Mouse (Mus musculus): ENCODE results near the gene Spred3. TPM values are rescaled to one million over a fixed set of nuclear protein-coding genes. Genes with fewer than 3 reads are reported as not detected.
"Not testable (repeated sequence)": the region's sequence is repeated elsewhere in the genome, so short reads cannot be mapped to it uniquely, and the experiment has no call there.

Gene Spred3
- total RNA-seq, 2 experiments from 2014 or later: 45.7 to 48.0 TPM

- intact Hi-C loops (cut with DNase I): no loop called here
- DNase-seq (ENCODE audit: low spot score in 2 of 2): no peak
Observed at GRCm38 (mm10) chr7:29141416-29141815, 28.8 kb downstream of the Spred3 start.

GRCm38 (mm10) chr7:29139237-29139636, 31.0 kb downstream of the Spred3 start:
- DNase-seq (ENCODE audit: low spot score in 2 of 2); intact Hi-C loops (cut with DNase I): not testable (repeated sequence)

- no peak for DNase-seq (ENCODE audit: low spot score in 2 of 2)
- intact Hi-C loops (cut with DNase I): no loop called here
Observed at GRCm38 (mm10) chr7:29137429-29137828, 32.8 kb downstream of the Spred3 start.

GRCm38 (mm10) chr7:29134693-29135386, 35.4 kb downstream of the Spred3 start, which contains the start of gene Rasgrp4:
Gene Rasgrp4 (plus strand): TSS chr7:29134851.
- intact Hi-C loops (cut with DNase I): no loop called here
- peak in 1 of 2 experiments; percentile 32 for DNase-seq (ENCODE audit: low spot score in 2 of 2)

- no peak for DNase-seq (ENCODE audit: low spot score in 2 of 2)
- intact Hi-C loops (cut with DNase I): no loop called here
Observed at GRCm38 (mm10) chr7:29134230-29134629, 36.0 kb downstream of the Spred3 start.

- intact Hi-C loops (cut with DNase I): loop anchor here (10.0 kb wide), 1 partner anchor 166 kb away; no protein-coding TSS in a partner anchor
Observed at GRCm38 (mm10) chr7:29128725-29129124, 41.5 kb downstream of the Spred3 start.

GRCm38 (mm10) chr7:29126173-29126915, 43.9 kb downstream of the Spred3 start:
- DNase-seq (ENCODE audit: low spot score in 2 of 2): peak; percentile 34 to 35
- intact Hi-C loops (cut with DNase I): loop anchor here (10.0 kb wide), 1 partner anchor 168 kb away; no protein-coding TSS in a partner anchor

More at GRCm38 (mm10) chr7:29128725-29129124, 41.5 kb downstream of the Spred3 start:
- DNase-seq (ENCODE audit: low spot score in 2 of 2): no peak

- intact Hi-C loops (cut with DNase I): loop anchor here (10.0 kb wide), 1 partner anchor 170 kb away; no protein-coding TSS in a partner anchor
- no peak for DNase-seq (ENCODE audit: low spot score in 2 of 2)
Observed at GRCm38 (mm10) chr7:29124970-29125369, 45.2 kb downstream of the Spred3 start, which contains the start of gene Ryr1. Gene Ryr1 (minus strand): TSS chr7:29125179.

GRCm38 (mm10) chr7:29123531-29124358, 46.5 kb downstream of the Spred3 start:
- intact Hi-C loops (cut with DNase I): loop anchor here (10.0 kb wide), 1 partner anchor 171 kb away; no protein-coding TSS in a partner anchor
- no peak for DNase-seq (ENCODE audit: low spot score in 2 of 2)

GRCm38 (mm10) chr7:29122821-29123220, 47.4 kb downstream of the Spred3 start:
- intact Hi-C loops (cut with DNase I): loop anchor here (10.0 kb wide), 1 partner anchor 172 kb away; no protein-coding TSS in a partner anchor
- DNase-seq (ENCODE audit: low spot score in 2 of 2): no peak

GRCm38 (mm10) chr7:29119526-29119925, 50.7 kb downstream of the Spred3 start:
- no peak for DNase-seq (ENCODE audit: low spot score in 2 of 2)
- intact Hi-C loops (cut with DNase I): no loop called here

GRCm38 (mm10) chr7:29118142-29118851, 51.9 kb downstream of the Spred3 start:
- intact Hi-C loops (cut with DNase I): no loop called here
- no peak for DNase-seq (ENCODE audit: low spot score in 2 of 2)

GRCm38 (mm10) chr7:29108992-29109955, 60.9 kb downstream of the Spred3 start:
- intact Hi-C loops (cut with DNase I): loop anchor here (10.0 kb wide), 1 partner anchor 64 kb away; no protein-coding TSS in a partner anchor
- peak; percentile 26 to 42 for DNase-seq (ENCODE audit: low spot score in 2 of 2)

Other genes starting within 250 kb of the Spred3 start
- gene Actn4, start 208.1 kb downstream of the Spred3 start, total RNA-seq (2021): 100 to 1,000 TPM; 177 to 205 TPM
- 100 to 1,000 TPM; 163 to 174 TPM for gene Eif3k, start 188.5 kb downstream of the Spred3 start, total RNA-seq (2021)
- gene Map4k1, start 188.4 kb downstream of the Spred3 start, total RNA-seq (2021): 1 to 10 TPM; 2.0 to 3.7 TPM
- gene Ryr1, start 45.2 kb downstream of the Spred3 start, total RNA-seq (2021): 1 to 10 TPM; 6.1 to 8.2 TPM
- gene Rasgrp4, start 35.6 kb downstream of the Spred3 start, total RNA-seq (2021): 1 to 10 TPM; 1.8 to 2.2 TPM
- gene Fam98c, start 14.2 kb downstream of the Spred3 start, total RNA-seq (2021): 10 to 100 TPM; 32.7 to 37.5 TPM
- 1 to 10 TPM in 1 of 2 experiments, under 1 TPM in 1; 0.92 to 1.2 TPM for gene Ggn, start 201 bp downstream of the Spred3 start, total RNA-seq (2021)
- gene Psmd8, start 10.3 kb upstream of the Spred3 start, total RNA-seq (2021): 100 to 1,000 TPM; 161 to 165 TPM
- gene Catsperg1, start 43.6 kb upstream of the Spred3 start, total RNA-seq (2021): 1 to 10 TPM; 1.3 to 1.5 TPM
- 1 to 10 TPM; 3.0 to 3.5 TPM for gene Kcnk6, start 62.1 kb upstream of the Spred3 start, total RNA-seq (2021)
- 10 to 100 TPM; 48.4 to 50.9 TPM for gene Yif1b, start 67.9 kb upstream of the Spred3 start, total RNA-seq (2021)
- not detected for gene 2200002D01Rik, start 78.1 kb upstream of the Spred3 start, total RNA-seq (2021)
- 10 to 100 TPM; 11.5 to 19.4 TPM for gene Spint2, start 111.5 kb upstream of the Spred3 start, total RNA-seq (2021)
- 1 to 10 TPM; 6.6 to 8.0 TPM for gene Ppp1r14a, start 118.9 kb upstream of the Spred3 start, total RNA-seq (2021)
- 100 to 1,000 TPM in 1 of 2 experiments, 10 to 100 TPM in 1; 97.6 to 105 TPM for gene Dpf1, start 133.5 kb upstream of the Spred3 start, total RNA-seq (2021)

All from left cerebral cortex, postnatal 14 days (tissue).